8 mouse cellular contexts compared by ENCODE assay signal in the genomic region with DNA sequence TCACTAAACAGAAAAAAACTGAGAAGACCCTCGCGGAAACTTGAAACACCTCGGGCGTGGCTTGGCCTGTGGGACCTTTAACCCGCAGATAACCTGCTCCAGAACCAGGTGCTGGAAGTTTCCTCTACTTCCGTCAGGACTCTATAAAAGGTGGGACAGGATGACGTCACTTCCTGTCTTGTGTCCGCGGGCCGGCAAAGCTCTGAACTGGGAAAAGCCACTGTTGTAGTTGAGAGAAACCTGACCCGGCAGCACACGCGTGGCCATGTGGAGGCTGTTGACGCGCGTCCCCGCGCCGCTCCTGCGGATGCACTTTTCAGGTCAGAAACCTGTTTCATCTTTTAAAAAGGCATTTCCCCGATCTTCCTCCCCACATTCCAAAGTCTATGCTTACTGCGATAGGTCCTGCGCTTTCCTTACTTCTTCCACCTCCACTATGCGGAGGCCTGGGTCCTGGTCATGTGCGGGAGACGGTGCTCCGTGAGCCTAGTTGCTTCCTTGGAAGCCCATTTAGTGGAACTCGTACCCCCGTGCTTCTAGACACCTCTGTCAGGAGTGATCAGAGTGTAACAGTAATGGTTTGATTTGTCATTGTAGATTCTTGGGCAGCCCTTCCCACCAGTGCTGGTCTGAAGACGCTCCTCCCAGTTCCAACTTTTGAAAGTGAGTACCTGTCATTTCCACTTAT. TPM values are rescaled to one million over a fixed set of nuclear protein-coding genes. Genes with fewer than 3 reads are reported as not detected.
A peak's percentile ranks its signal among the peaks of the same experiment; 100 is the strongest.
DNase-seq lines count a peak whose midpoint lies in the region; ATAC-seq lines count a peak whose summit lies in the region.

Gene Mrpl16 (plus strand): TSS at position 187 of the 688 bp plus-strand sequence.

- peaks cover 5% of the 10 kb centered on the region for H3K4me1 ChIP-seq in lung, embryonic 16.5 days (replicated peaks; ENCODE audit: control insufficient read depth, insufficient read depth, low read length)

- no peaks in the 10 kb centered on the region for H3K9me3 ChIP-seq in lung, embryonic 16.5 days (ENCODE audit: control insufficient read depth, low read length)

- peak; percentile 87 for DNase-seq in MEL-GATA-1-ER (ENCODE audit: extremely low read depth, low read depth)
- peak; percentile 92 for DNase-seq in cerebellum, adult 8-10 months
- DNase-seq in forelimb bud, embryonic 11.5 days (ENCODE audit: low read depth, low spot score) = peak; percentile 96
- DNase-seq in layer of hippocampus, adult 9-10 months (ENCODE audit: low spot score) = peak; percentile 87
- peak; percentile 67 for DNase-seq in ovary, postnatal 10 days (ENCODE audit: low spot score)
- DNase-seq in thymus, postnatal 10 days (ENCODE audit: low spot score in 2 of 2) = peak; percentile 84 to 89

- H3K36me3 ChIP-seq in lung, embryonic 16.5 days (ENCODE audit: control insufficient read depth, insufficient read depth, low read length) = peaks cover 7% of the 10 kb centered on the region

- H3K27ac ChIP-seq in lung, embryonic 16.5 days (ENCODE audit: low read length) = peak within 1 kb of the TSS; percentile 51

- H3K4me2 ChIP-seq in lung, embryonic 16.5 days (ENCODE audit: low read depth, low read length) = peak within 1 kb of the TSS; percentile 81

- H3K9ac ChIP-seq in lung, embryonic 16.5 days (ENCODE audit: low read length) = peak within 1 kb of the TSS; percentile 82

- WGBS in lung, embryonic 16.5 days = under 1% methylated on average over 30 of the region's 30 CpGs

- H3K27me3 ChIP-seq in lung, embryonic 16.5 days (ENCODE audit: control insufficient read depth, insufficient read depth, low read depth, low read length) = no peaks in the 10 kb centered on the region

- peak within 1 kb of the TSS; percentile 78 for H3K4me3 ChIP-seq in lung, embryonic 16.5 days (ENCODE audit: low read length)

- ATAC-seq in hematopoietic stem cell, adult 5-6 weeks (replicated peaks in 1 of 2; ENCODE audit: insufficient read depth in 1 of 2, low FRiP score in 2 of 2, low TSS enrichment in 1 of 2, low read depth in 1 of 2, poor library complexity in 2 of 2, severe bottlenecking in 2 of 2) = peak; percentile 77 to 81
- ATAC-seq in lung, embryonic 16.5 days (ENCODE audit: low read depth) = peak; percentile 93

RNA-seq across cellular contexts. Expression of gene Mrpl16, which starts in this region (rescaled TPM):
- total RNA-seq in hematopoietic stem cell, adult 5-6 weeks (2017) = 60.9 and 76.5 TPM in 2 replicates
- polyA plus RNA-seq in lung, embryonic 16.5 days (2015; fragmentation: Nextera tagmentation; extraction: Ambion mirVana) = 36.2 and 40.4 TPM in 2 replicates

Comparison
In these comparisons a context has a peak if more than half of its experiments do, and no peak if none do; other contexts are left out.
1. Peak in every context shown above with its lines: DNase-seq, ATAC-seq, H3K4me3 ChIP-seq and H3K27ac ChIP-seq.